Mouse (Mus musculus) cortical plate, adult 2 months (tissue): ENCODE results near the gene Aco2.

Source experiments
- CTCF ChIP-seq: fragments of 200-500 bp; IDR thresholded peaks from 2 replicates; pipeline ENCODE4 v1.5.1; 2011; ENCODE audit warnings: mild to moderate bottlenecking, control low read depth, low read length; ENCODE audit not compliant: insufficient read depth; ENCODE audit errors: extremely low read depth
- POLR2A ChIP-seq: fragments of 200-500 bp; IDR thresholded peaks from 2 replicates; pipeline ENCODE4 v1.6.1; 2011; ENCODE audit warnings: mild to moderate bottlenecking, low read length, control low read depth; ENCODE audit not compliant: insufficient read depth; ENCODE audit errors: extremely low read depth

DNA sequence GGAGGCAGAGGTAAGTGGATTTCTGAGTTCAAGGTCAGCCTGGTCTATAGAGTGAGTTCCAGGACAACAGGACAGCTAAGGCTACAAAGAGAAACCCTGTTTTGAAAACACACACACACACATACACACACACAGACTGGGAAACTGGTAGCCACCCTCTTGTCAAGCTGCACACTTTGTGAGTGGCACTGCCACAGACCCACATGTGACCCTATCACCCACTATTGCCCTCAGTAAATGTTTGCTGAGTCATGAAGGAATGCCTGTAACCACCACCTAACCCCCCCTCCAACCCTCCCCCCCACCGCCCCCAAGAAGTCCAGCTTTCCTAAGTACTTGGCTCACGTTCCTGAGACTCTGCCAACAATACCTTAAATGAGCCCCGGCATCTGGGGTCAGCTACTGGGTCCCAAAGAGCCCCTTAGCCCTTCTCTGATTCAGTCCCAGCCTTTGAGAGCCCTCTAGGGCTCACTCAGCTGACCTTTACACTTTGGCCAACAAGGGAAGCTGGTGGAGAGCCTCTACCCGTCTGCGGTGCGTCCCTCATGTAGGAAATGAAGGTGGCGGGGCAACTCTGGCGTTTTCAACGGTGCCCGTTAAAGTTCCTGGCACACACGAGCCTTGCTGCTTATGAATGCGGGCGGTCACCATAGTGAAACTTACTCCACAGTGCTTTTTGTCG is 33.4 kb upstream of the Aco2 start:
- TF ChIP-seq CTCF: no peak
- TF ChIP-seq POLR2A: no peak
